Mouse (Mus musculus): ENCODE data around the gene Catsperd. TPM values are rescaled to one million over a fixed set of nuclear protein-coding genes. Genes with fewer than 3 reads are reported as not detected.

Gene Catsperd
- total RNA-seq, 2 experiments from 2014 or later, result 2.4 to 4.3 TPM

GRCm38 (mm10) chr17:56706515-56706914, 78.6 kb downstream of the Catsperd start:
- no peak for DNase-seq (ENCODE audit: low spot score in 2 of 2)

GRCm38 (mm10) chr17:56708692-56709091, 80.7 kb downstream of the Catsperd start:
- DNase-seq (ENCODE audit: low spot score in 2 of 2), result no peak

GRCm38 (mm10) chr17:56709708-56710107, 81.8 kb downstream of the Catsperd start:
- no peak for DNase-seq (ENCODE audit: low spot score in 2 of 2)

Other genes starting within 250 kb of the Catsperd start
- 100 to 1,000 TPM; 130 to 188 TPM for gene Ptprs, start 151.7 kb upstream of the Catsperd start, total RNA-seq (2021)
- gene Znrf4, start 115.7 kb upstream of the Catsperd start, total RNA-seq (2021), result not detected
- 1 to 10 TPM in 1 of 2 experiments, under 1 TPM in 1; 0.86 to 1.0 TPM for gene Gm20219, start 73.8 kb upstream of the Catsperd start, total RNA-seq (2021)
- gene Safb2, start 43.6 kb upstream of the Catsperd start, total RNA-seq (2021), result 100 to 1,000 TPM; 117 to 153 TPM
- 100 to 1,000 TPM; 108 to 136 TPM for gene Safb, start 43.3 kb upstream of the Catsperd start, total RNA-seq (2021)
- 100 to 1,000 TPM; 360 to 384 TPM for gene 2410015M20Rik, start 18.4 kb upstream of the Catsperd start, total RNA-seq (2021)
- 100 to 1,000 TPM; 765 to 908 TPM for gene Rpl36, start 14.7 kb upstream of the Catsperd start, total RNA-seq (2021)
- 100 to 1,000 TPM; 458 to 700 TPM for gene Lonp1, start 1.3 kb upstream of the Catsperd start, total RNA-seq (2021)
- gene Ranbp3, start 45.2 kb downstream of the Catsperd start, total RNA-seq (2021), result 10 to 100 TPM; 64.9 to 75.7 TPM
- gene Ndufa11, start 89.6 kb downstream of the Catsperd start, total RNA-seq (2021), result 100 to 1,000 TPM; 276 to 402 TPM
- gene Vmac, start 89.9 kb downstream of the Catsperd start, total RNA-seq (2021), result 10 to 100 TPM; 20.1 to 26.1 TPM
- gene Nrtn, start 129.4 kb downstream of the Catsperd start, total RNA-seq (2021), result 1 to 10 TPM; 3.4 to 4.0 TPM
- 10 to 100 TPM; 28.3 to 31.3 TPM for gene Dus3l, start 136.6 kb downstream of the Catsperd start, total RNA-seq (2021)
- gene Prr22, start 142.1 kb downstream of the Catsperd start, total RNA-seq (2021), result under 1 TPM; 0.48 to 0.93 TPM
- 1 to 10 TPM; 3.8 to 5.6 TPM for gene Rfx2, start 202.9 kb downstream of the Catsperd start, total RNA-seq (2021)
- under 1 TPM in 1 of 2 experiments, not detected in 1; 0.27 TPM for gene Acsbg2, start 246.3 kb downstream of the Catsperd start, total RNA-seq (2021)
- gene 1700061G19Rik, start 247.3 kb downstream of the Catsperd start, total RNA-seq (2021), result 1 to 10 TPM in 1 of 2 experiments, under 1 TPM in 1; 0.83 to 2.9 TPM